Mouse (Mus musculus): ENCODE measurements around the gene Mbd4. TPM values are rescaled to one million over a fixed set of nuclear protein-coding genes. Genes with fewer than 3 reads are reported as not detected.

Mbd4 gene
- total RNA-seq, 4 experiments from 2014 or later, result 0.98 to 1.5 (median 1.1) TPM

DNA sequence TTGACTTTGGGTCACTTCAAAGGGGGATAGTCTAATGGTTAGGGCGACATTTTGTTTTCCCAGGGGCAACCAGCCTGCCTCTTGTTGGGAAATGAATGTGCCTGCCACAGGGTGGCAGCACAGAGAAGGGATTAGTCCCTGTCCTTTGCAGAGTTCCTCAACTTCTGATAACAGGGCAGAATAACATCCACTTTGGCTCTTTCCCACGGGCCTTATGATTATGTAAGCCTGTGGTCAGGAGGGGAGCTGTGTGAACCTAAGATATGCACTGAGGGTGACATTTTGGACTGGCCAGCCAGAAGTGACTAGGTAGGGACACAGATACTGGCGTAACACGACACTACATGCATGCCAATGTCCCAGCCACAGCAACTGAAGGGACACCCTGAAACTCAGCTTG lies 39.1 kb downstream of the Mbd4 start:
- peak; percentile 69 for DNase-seq (ENCODE audit: low spot score)

DNA sequence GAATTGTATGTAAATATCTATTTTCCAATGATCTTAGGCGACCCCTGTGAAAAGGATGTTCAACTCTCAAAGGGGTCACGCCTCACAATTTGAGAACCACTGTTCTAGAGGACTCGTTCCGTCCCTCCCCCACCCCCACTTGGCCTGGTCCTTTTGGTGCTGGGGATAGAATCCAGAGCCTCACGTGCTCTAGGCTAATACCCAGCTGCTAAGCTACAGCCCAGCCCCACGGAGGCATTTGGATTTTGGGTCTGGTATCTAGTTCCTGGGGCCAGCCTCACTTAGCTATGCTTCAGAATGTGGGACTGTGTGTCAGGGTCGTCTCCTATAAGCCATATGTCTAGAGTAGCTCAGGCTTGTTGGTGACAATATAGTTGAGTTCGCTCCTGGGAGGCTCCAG lies 41.6 kb downstream of the Mbd4 start:
- DNase-seq (ENCODE audit: low spot score), result no peak

DNA sequence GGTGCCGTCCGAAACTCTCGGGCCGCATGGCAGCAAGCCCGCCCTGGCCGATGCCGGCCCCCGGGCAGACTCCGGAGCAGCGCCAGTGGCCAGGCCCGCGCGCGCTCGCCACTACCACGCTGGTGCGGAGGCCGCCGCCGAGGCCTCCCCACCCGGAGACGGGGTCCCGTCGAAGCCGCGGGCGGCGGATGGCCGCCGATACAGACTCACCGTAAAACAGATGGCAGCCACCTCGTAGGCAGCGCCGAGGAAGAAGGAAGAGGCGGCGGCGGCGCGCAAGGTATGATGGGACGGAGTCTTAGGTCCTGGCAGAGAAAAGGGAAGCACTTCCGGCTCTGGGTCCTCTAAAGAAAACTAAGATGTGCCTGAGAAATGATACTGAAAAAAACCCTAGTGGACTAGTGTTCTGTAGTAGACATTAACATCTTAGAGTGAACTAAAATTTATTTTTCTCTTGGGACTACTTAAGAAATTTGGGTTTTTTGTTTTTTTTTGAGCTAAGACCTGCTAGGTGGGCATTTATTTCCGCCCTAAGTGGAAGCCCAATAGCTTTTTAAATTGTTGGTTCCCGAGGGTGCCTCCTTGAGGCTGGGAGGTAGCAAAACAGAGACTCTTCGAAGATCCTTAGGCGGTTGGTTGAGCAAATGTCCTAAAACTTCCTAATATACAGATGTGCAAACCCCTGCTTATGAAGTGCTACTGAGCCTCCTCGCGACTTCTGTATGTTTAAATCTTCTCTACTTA lies 44.5 kb downstream of the Mbd4 start, which contains the start of gene Rpl32:
TSS of gene Rpl32 (minus strand) at position 260 of the 744 bp plus-strand sequence.
- peak; percentile 91 for DNase-seq (ENCODE audit: low spot score)

DNA sequence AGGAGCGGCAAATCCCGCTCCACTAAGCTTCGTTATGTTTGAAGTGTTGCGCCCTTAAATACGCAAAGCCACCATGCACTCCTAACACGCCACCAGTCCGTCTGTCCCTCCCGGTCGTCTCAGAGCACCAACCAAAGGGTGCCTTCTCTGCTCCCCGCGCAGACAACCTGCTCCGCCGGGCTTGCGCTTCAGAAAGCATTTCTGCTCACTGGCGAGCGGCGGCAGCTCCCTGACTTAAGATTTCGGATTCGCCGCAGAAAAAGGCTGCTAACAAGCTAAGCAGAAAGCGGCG lies 45.0 kb downstream of the Mbd4 start:
- no peak for DNase-seq (ENCODE audit: low spot score)

DNA sequence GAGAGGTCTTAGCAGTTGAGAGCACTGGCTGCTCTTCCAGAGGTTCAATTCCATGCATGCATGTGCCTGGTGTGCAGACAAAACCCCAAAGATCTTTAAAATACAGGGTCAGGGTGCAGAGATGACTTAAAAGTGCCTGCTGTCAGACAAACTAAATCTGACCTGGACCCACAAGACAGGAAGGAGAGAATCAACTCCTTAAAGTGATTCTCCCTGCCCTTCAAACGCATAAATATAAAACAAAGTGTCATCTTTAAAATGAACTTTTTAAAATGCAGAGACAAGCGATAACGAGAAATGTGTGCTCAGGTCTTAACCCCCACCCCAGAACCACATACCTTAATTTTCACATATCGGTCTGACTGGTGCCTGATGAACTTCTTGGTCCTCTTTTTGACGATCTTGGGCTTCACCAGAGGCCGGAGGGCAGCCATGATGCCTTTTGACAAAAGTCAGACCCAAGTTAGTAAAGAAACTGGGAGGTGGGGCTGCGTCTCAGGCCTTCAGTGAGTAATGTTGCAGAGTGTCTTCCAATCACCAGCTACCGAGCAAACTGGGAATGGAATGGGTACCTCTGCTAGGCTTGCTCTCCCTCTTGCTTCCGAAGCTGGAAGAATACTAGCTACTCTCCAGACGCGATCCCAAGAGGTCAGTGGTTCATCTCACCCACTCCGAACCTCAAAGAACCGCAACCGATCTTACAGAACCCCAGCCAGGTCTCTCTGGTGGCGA lies 45.5 kb downstream of the Mbd4 start:
- DNase-seq (ENCODE audit: low spot score), result no peak

DNA sequence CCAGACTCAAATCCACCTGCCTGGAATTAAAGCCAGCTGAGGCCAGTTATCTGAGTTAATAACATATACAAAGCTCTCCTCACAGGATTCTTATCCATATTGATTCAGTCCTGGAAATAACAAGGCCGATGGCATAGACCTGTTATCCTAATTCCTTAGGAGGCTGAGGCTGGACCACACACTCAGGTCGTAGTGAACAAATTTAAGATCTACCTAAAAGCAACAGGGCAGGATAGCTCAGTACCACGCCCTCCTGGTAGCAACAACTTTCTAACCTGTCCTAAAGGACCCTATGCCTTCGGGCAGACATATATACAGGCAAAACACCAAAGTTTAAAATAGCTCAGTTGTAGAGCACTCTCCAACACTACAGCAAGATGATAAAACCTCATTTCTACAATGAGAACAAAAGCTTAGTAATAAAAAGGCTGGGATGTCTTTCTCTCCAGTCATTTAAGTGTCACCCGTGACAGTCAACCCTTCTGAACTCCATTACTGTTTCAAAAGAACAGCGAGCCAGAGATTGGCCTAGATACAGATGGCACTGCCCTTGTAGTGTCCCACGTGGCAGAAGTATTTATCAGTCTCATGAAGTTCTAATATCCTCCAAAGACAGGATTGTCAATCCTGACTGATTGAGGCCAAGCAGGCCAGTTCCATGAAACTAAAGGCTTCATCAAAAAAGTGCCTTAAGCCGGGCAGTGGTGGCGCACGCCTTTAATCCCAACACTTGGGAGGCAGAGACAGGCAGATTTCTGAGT lies 48.6 kb downstream of the Mbd4 start:
- no peak for DNase-seq (ENCODE audit: low spot score)

DNA sequence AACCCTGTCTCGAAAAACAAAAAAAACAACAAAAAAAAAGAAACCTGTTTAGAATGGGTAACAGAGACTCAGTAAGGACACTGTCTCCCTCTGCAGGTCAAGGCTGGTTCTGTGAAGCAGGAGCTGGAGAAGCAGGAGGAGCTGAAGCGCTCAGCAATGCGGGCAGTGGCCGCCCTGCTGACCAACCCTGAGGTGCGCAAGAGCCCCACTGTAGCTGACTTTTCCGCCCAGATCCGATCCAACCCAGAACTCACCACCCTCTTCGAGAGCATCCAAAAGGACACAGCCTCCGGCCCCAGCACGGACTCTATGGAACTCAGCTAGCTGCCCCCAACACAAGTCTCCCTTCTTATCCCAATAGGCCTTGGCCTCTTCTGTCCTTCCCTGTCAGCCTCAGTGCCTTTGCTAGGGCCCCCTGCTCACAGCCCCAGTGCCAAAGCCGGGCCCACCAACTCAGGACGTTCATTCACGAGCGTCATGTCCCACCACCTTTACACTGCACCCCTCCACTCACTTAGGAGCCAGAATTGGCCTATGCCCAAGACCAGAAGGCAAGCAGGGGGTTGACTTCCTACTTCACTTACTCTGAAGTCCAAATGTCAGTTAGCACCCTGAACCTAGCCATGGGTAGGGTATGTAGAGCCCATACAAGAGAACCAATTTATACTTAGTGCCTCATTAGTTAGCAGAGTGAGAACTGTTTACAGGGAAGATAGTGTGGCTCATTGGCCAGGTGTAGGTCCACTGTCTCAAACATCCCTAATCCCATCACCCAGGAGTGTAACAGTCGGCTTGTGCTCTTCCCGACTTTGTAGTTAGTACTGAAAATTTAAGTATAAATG lies 49.4 kb downstream of the Mbd4 start:
- DNase-seq (ENCODE audit: low spot score), result peak; percentile 48

DNA sequence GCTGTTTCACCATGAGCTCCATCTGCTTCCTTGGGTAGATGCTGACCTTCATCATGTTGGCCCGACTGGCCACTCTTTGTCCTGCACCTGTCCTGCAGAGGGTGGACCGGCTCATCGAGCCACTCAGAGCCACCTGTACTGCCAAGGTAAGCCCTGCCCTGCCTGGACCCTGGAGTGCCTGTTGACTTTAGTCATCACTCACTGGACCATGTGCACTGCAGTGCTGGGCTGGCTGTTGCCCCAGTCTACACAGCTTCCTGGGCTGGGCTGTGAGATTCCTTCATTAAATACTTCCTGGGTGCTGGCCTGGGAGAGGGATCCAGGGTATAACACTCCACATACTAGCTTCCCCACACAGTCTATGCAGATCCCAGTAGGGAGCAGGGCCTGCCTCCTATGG lies 51.4 kb downstream of the Mbd4 start:
- no peak for DNase-seq (ENCODE audit: low spot score)

DNA sequence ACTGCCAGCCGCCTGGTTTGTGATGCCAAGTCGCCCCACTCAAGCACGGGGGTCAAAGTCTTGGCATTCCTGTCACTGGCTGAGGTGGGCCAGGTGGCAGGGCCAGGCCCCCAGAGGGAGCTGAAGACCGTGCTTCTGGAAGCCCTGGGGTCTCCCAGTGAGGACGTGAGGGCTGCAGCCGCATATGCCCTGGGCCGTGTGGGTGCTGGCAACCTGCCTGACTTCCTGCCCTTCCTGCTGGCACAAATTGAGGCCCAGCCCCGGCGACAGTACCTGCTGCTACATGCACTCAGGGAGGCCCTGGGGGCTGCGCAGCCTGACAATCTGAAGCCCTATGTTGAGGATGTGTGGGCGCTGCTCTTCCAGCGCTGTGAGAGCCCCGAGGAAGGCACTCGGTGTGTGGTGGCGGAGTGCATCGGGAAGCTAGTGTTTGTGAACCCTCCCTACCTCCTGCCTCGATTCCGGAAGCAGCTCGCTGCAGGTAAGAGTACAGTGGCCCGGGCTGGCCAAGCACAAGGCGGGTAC lies 60.4 kb downstream of the Mbd4 start:
- no peak for DNase-seq (ENCODE audit: low spot score)

DNA sequence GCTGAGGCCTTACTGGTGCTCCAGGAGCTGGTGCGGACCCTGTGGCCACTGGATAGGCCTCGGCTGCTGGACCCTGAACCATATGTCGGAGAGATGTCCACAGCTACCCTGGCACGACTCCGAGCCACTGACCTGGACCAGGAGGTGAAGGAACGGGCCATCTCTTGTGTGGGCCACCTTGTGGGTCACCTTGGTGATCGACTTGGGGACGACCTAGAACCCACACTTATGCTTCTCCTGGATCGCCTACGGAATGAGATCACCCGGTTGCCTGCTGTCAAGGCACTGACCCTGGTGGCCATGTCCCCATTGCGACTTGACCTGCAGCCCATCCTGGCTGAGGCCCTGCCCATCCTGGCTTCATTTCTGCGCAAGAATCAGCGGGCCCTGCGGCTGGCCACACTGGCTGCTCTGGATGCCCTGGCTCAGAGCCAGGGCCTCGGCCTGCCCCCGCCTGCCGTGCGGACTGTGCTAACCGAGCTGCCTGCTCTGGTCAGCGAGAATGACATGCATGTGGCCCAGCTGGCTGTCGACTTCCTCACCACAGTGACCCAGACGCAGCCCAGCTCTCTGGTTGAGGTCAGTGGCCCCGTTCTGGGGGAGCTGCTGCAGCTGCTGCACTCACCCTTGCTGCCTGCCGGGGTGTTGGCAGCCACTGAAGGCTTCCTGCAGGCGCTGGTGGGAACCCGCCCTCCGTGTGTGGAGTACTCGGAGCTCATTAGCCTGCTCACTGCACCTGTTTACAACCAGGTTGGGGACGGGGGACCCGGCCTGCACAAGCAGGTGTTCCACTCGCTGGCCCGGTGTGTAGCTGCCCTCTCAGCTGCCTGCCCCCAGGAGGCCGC lies 61.1 kb downstream of the Mbd4 start:
- no peak for DNase-seq (ENCODE audit: low spot score)

DNA sequence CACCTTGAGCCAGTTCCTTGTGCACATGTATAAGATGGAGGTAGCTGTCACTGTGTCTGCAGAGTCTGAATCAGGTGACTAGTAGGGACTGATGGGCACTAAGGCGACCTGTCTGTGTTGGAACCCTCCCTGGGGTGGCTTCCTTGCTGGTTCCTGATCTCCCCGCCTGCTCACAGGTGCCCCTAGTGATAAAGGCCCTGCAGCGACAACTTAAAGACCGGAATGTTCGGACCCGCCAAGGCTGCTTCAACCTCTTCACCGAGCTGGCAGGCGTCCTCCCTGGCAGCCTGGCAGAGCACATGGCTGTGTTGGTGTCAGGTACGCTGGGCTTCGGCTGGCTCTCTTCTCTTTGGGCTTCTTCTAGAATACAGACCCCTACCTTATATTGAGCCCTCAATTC lies 62.2 kb downstream of the Mbd4 start:
- DNase-seq (ENCODE audit: low spot score), result no peak

Other genes starting within 250 kb of the Mbd4 start
- 100 to 1,000 TPM in 3 of 4 experiments, 10 to 100 TPM in 1; 97.6 to 104 (median 102) TPM for gene Raf1, start 176.7 kb downstream of the Mbd4 start, total RNA-seq (2022)
- gene Tmem40, start 91.0 kb downstream of the Mbd4 start, total RNA-seq (2022), result 1 to 10 TPM in 1 of 4 experiments, under 1 TPM in 3; 0.41 to 1.0 (median 0.60) TPM
- 10 to 100 TPM; 77.2 to 97.7 (median 87.6) TPM for gene Cand2, start 78.8 kb downstream of the Mbd4 start, total RNA-seq (2022)
- gene Rpl32, start 44.6 kb downstream of the Mbd4 start, total RNA-seq (2022), result 100 to 1,000 TPM; 586 to 697 (median 628) TPM
- gene Efcab12, start 15.0 kb downstream of the Mbd4 start, total RNA-seq (2022), result under 1 TPM; 0.20 to 0.53 (median 0.36) TPM
- 1 to 10 TPM; 8.5 to 10.0 (median 9.0) TPM for gene Ift122, start 99 bp upstream of the Mbd4 start, total RNA-seq (2022)
- not detected for gene Rho, start 78.4 kb upstream of the Mbd4 start, total RNA-seq (2022)
- gene H1foo, start 91.6 kb upstream of the Mbd4 start, total RNA-seq (2022), result not detected
- gene Plxnd1, start 141.6 kb upstream of the Mbd4 start, total RNA-seq (2022), result 10 to 100 TPM; 43.8 to 75.7 (median 63.5) TPM

Measured in heart, adult 8-10 months (tissue).